In genomic region chr10:40328004-40328551, GRCm38 (mm10) we compare ENCODE assay signal across 8 mouse cellular contexts. TPM values are rescaled to one million over a fixed set of nuclear protein-coding genes. Genes with fewer than 3 reads are reported as not detected.
A peak's percentile ranks its signal among the peaks of the same experiment; 100 is the strongest.
DNase-seq lines count a peak whose midpoint lies in the region; TF ChIP-seq lines count a peak whose summit lies in the region.

No protein-coding gene starts in this region.

- intact Hi-C loops in gastrocnemius, adult 2 months (cut with DNase I): no loop called here
- intact Hi-C loops in heart, postnatal 25 days (cut with DNase I): loop anchor here (2.0 kb wide), 1 partner anchor 25 kb away; the partner anchor contains the start of gene Amd1

- no peaks in the 10 kb centered on the region for H3K27me3 ChIP-seq in spleen, adult 2 months (ENCODE audit: control insufficient read depth, insufficient read depth, low read length)

- WGBS in spleen, adult 2 months: 79% methylated on average over 9 of the region's 9 CpGs

- no peak for TF ChIP-seq CTCF in gastrocnemius, adult 2 months (IDR thresholded peaks at IDR 0.05)
- TF ChIP-seq CTCF in spleen, adult 2 months (IDR thresholded peaks at IDR 0.05; ENCODE audit: extremely low read depth, insufficient read depth, insufficient read length, insufficient replicate concordance): no peak

- no peaks in the 10 kb centered on the region for H3K36me3 ChIP-seq in spleen, adult 2 months (ENCODE audit: control insufficient read depth, insufficient read depth, low read length)

- peak overlapping the region; percentile 82 for H3K27ac ChIP-seq in gastrocnemius, adult 2 months
- H3K27ac ChIP-seq in spleen, adult 2 months (ENCODE audit: insufficient read depth, low read length): peak overlapping the region; percentile 5; the same call in 1 of the 2 replicates

- no peaks in the 10 kb centered on the region for H3K4me1 ChIP-seq in spleen, adult 2 months (ENCODE audit: control insufficient read depth, insufficient read depth, insufficient read length)

- peak; percentile 82 for DNase-seq in gastrocnemius, adult 2 months
- no peak for DNase-seq in gastrocnemius, postnatal 4 days (ENCODE audit: low spot score in 2 of 2)
- peak; percentile 70 for DNase-seq in c-Kit-negative CD71-positive TER-119-positive erythroid progenitor cells, embryonic 14.5 days (ENCODE audit: low read depth, low spot score)
- peak; percentile 73 for DNase-seq in heart, postnatal 25 days (ENCODE audit: low spot score)
- no peak for DNase-seq in spleen, adult 2 months (ENCODE audit: low read depth in 1 of 2, low spot score in 2 of 2)
- no peak for DNase-seq in layer of hippocampus, adult 9-11 months
- no peak for DNase-seq in layer of hippocampus, postnatal 10 days (ENCODE audit: low spot score in 2 of 2)
- no peak for DNase-seq in T-cell, adult 2 months (ENCODE audit: low spot score)

- no peak for TF ChIP-seq POLR2A in spleen, adult 2 months (IDR thresholded peaks at IDR 0.05; ENCODE audit: low read depth, low read length)

- no peak overlapping the region for H3K4me3 ChIP-seq in gastrocnemius, adult 2 months
- no peak overlapping the region for H3K4me3 ChIP-seq in spleen, adult 2 months (ENCODE audit: extremely low read depth, insufficient read depth, insufficient read length)

RNA-seq across cellular contexts. Expression of gene Cdk19, which starts 11.3 kb away (rescaled TPM):
- 10 to 100 TPM in 1 of 2 experiments, 1 to 10 TPM in 1; 5.9 to 32.3 TPM for total RNA-seq in gastrocnemius, adult 2 months (2021)
- total RNA-seq in gastrocnemius, postnatal 4 days (2021): 10 to 100 TPM in 1 of 2 experiments, 1 to 10 TPM in 1; 8.7 to 10.3 TPM
- total RNA-seq in heart, postnatal 25 days (2021): 10 to 100 TPM; 11.9 to 15.7 TPM
- 10.7 and 12.6 TPM in 2 replicates for polyA plus RNA-seq in spleen, adult 2 months (2012; rRNA removed)
- 10 to 100 TPM; 24.7 to 27.4 TPM for total RNA-seq in layer of hippocampus, postnatal 10 days (2021)

RNA-seq across cellular contexts. Expression of gene Amd1, which starts 26.1 kb away (rescaled TPM):
- total RNA-seq in gastrocnemius, adult 2 months (2021): 100 to 1,000 TPM in 1 of 2 experiments, 10 to 100 TPM in 1; 94.9 to 998 TPM
- 10 to 100 TPM; 21.0 to 23.1 TPM for total RNA-seq in gastrocnemius, postnatal 4 days (2021)
- 10 to 100 TPM; 58.8 to 86.5 TPM for total RNA-seq in heart, postnatal 25 days (2021)
- polyA plus RNA-seq in spleen, adult 2 months (2012; rRNA removed): 4.1 and 5.3 TPM in 2 replicates
- total RNA-seq in layer of hippocampus, postnatal 10 days (2021): 10 to 100 TPM; 43.2 to 48.9 TPM

Comparison
In these comparisons a context has a peak if more than half of its experiments do, and no peak if none do; other contexts are left out.
1. DNase-seq: peak in gastrocnemius, adult 2 months (single experiment), c-Kit-negative CD71-positive TER-119-positive erythroid progenitor cells, embryonic 14.5 days (single experiment) and heart, postnatal 25 days (single experiment); none in gastrocnemius, postnatal 4 days (0 of 2), spleen, adult 2 months (0 of 2), layer of hippocampus, adult 9-11 months (single experiment), layer of hippocampus, postnatal 10 days (0 of 2) and T-cell, adult 2 months (single experiment).